Mouse (Mus musculus): ENCODE results near the gene Gm21905.

GRCm38 (mm10) chr5:67955486-67955885, 9.3 kb upstream of the Gm21905 start:
- TF ChIP-seq CTCF (IDR thresholded peaks at IDR 0.05; ENCODE audit: low read depth) = no peak
- TF ChIP-seq EP300 (IDR thresholded peaks at IDR 0.05; ENCODE audit: low read depth) = no peak

Data from heart, postnatal 0 days (tissue).